Mouse (Mus musculus): ENCODE results near the gene Cgref1.

DNA sequence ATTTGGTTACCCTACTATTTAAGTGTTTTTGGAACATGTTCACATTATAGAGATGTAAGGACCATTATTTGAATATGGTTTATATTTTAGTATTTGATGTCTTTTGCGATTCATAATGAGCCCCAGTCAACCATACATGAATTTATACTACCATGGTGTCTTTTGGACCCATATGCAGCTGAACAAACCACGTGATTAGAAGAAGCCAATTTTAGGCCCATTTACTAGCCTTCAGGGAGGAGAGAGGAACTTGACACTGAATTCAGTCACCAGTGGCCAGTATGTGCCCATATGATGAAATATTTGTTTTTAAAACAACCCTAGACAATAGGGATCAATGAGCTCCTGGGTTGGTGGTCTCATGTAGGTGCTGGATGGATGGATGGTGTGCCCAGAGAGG, 15.4 kb upstream of the Cgref1 start:
- TF ChIP-seq POLR2A (IDR thresholded peaks at IDR 0.05; ENCODE audit: borderline replicate concordance, extremely low read depth, low read depth, low read length), result no peak
- TF ChIP-seq CTCF (IDR thresholded peaks at IDR 0.05; ENCODE audit: insufficient read depth, low read length), result no peak

All from lung, adult 2 months (tissue).